ENCODE assay signal across 8 mouse cellular contexts in genomic region chr2:157423706-157424125, GRCm38 (mm10). TPM values are rescaled to one million over a fixed set of nuclear protein-coding genes. Genes with fewer than 3 reads are reported as not detected.
A peak's percentile ranks its signal among the peaks of the same experiment; 100 is the strongest.
DNase-seq lines count a peak whose midpoint lies in the region; ATAC-seq and TF ChIP-seq lines count a peak whose summit lies in the region.

No protein-coding gene starts in this region.

- ATAC-seq in forebrain, postnatal 0 days = peak; percentile 14; the same call in 1 of the 2 replicates
- no peak for ATAC-seq in liver, embryonic 16.5 days (ENCODE audit: low read depth)
- no peak for ATAC-seq in granulocyte monocyte progenitor cell, adult 5-6 weeks (replicated peaks; ENCODE audit: poor library complexity, severe bottlenecking)

- no peaks in the 10 kb centered on the region for H3K27me3 ChIP-seq in kidney, adult 2 months (replicated peaks; ENCODE audit: control insufficient read depth, insufficient read depth, low read length)
- no peaks in the 10 kb centered on the region for H3K27me3 ChIP-seq in forebrain, postnatal 0 days (ENCODE audit: insufficient read depth, low read length)
- H3K27me3 ChIP-seq in liver, embryonic 16.5 days (ENCODE audit: control insufficient read depth, insufficient read depth, low read depth, low read length) = peaks cover 17% of the 10 kb centered on the region

- peak overlapping the region; percentile 98 for H3K9ac ChIP-seq in forebrain, postnatal 0 days
- H3K9ac ChIP-seq in liver, embryonic 16.5 days (ENCODE audit: low read depth, low read length) = peak overlapping the region; percentile 62

- 8% methylated on average over 20 of the region's 21 CpGs for WGBS in kidney, adult 2 months
- WGBS in bone marrow, adult 2 months = 11% methylated on average over 20 of the region's 21 CpGs
- 6% methylated on average over 20 of the region's 21 CpGs for WGBS in forebrain, postnatal 0 days
- WGBS in liver, embryonic 16.5 days (ENCODE audit: insufficient replicate concordance) = 10% methylated on average over 21 of the region's 21 CpGs

- TF ChIP-seq POLR2A in kidney, adult 2 months (IDR thresholded peaks at IDR 0.05; ENCODE audit: low read depth, low read length) = no peak
- no peak for TF ChIP-seq POLR2A in bone marrow, adult 2 months (IDR thresholded peaks at IDR 0.05; ENCODE audit: borderline replicate concordance, control insufficient read depth, low read depth, low read length)

- no peak for DNase-seq in kidney, adult 2 months
- no peak for DNase-seq in kidney, postnatal 25 days
- peak; percentile 46 for DNase-seq in forebrain, postnatal 0 days
- DNase-seq in thymus, postnatal 0 days (ENCODE audit: low spot score) = no peak
- DNase-seq in thymus, postnatal 14 days = no peak

- H3K4me2 ChIP-seq in forebrain, postnatal 0 days (ENCODE audit: low read depth) = peak overlapping the region; percentile 90
- peak overlapping the region; percentile 64 for H3K4me2 ChIP-seq in liver, embryonic 16.5 days (ENCODE audit: low read depth, low read length)

- TF ChIP-seq CTCF in kidney, adult 2 months (conservative IDR thresholded peaks at IDR 0.05; ENCODE audit: insufficient read depth, insufficient read length, low read depth, low read length) = no peak
- no peak for TF ChIP-seq CTCF in bone marrow, adult 2 months (IDR thresholded peaks at IDR 0.05; ENCODE audit: control insufficient read depth, insufficient read depth, low read length)
- no peak for TF ChIP-seq CTCF in forebrain, postnatal 0 days (IDR thresholded peaks at IDR 0.05; ENCODE audit: low read depth)

- H3K9me3 ChIP-seq in forebrain, postnatal 0 days (ENCODE audit: low read length) = no peaks in the 10 kb centered on the region
- no peaks in the 10 kb centered on the region for H3K9me3 ChIP-seq in liver, embryonic 16.5 days (replicated peaks; ENCODE audit: control insufficient read depth, low read length)

- no peaks in the 10 kb centered on the region for H3K36me3 ChIP-seq in kidney, adult 2 months (ENCODE audit: control insufficient read depth, insufficient read depth, low read length)
- 0 out of 2 replicates have a peak, but pooled peaks cover 3% of the 10 kb centered on the region for H3K36me3 ChIP-seq in forebrain, postnatal 0 days (ENCODE audit: insufficient read depth)
- no peaks in the 10 kb centered on the region for H3K36me3 ChIP-seq in liver, embryonic 16.5 days (ENCODE audit: control insufficient read depth, insufficient read depth)

- peaks cover 30% of the 10 kb centered on the region for H3K4me1 ChIP-seq in kidney, adult 2 months (ENCODE audit: control insufficient read depth, insufficient read depth, low read length)
- peaks cover 2% of the 10 kb centered on the region for H3K4me1 ChIP-seq in bone marrow, adult 2 months (ENCODE audit: control insufficient read depth, insufficient read depth, low read length)
- peaks cover 17% of the 10 kb centered on the region for H3K4me1 ChIP-seq in forebrain, postnatal 0 days (ENCODE audit: insufficient read depth)
- peaks cover 4% of the 10 kb centered on the region for H3K4me1 ChIP-seq in liver, embryonic 16.5 days (ENCODE audit: control insufficient read depth, low read depth, low read length)

- peak overlapping the region; percentile 71 for H3K4me3 ChIP-seq in kidney, adult 2 months (ENCODE audit: insufficient read depth, low read depth, low read length)
- peak overlapping the region; percentile 35 for H3K4me3 ChIP-seq in bone marrow, adult 2 months (replicated peaks; ENCODE audit: control insufficient read depth, low read depth, low read length)
- H3K4me3 ChIP-seq in forebrain, postnatal 0 days (ENCODE audit: low read depth, low read length) = peak overlapping the region; percentile 94
- peak overlapping the region; percentile 63 for H3K4me3 ChIP-seq in liver, embryonic 16.5 days (ENCODE audit: low read depth, low read length)

- H3K27ac ChIP-seq in kidney, adult 2 months (ENCODE audit: insufficient read depth, low read depth, low read length) = peak overlapping the region; percentile 76
- no peak overlapping the region for H3K27ac ChIP-seq in bone marrow, adult 2 months (ENCODE audit: control insufficient read depth, insufficient read depth, low read depth, low read length, poor library complexity)
- peak overlapping the region; percentile 94 for H3K27ac ChIP-seq in forebrain, postnatal 0 days (ENCODE audit: low read depth, low read length)
- H3K27ac ChIP-seq in liver, embryonic 16.5 days (ENCODE audit: low read length) = peak overlapping the region; percentile 53; the same call in 1 of the 2 replicates

RNA-seq across cellular contexts. Expression of gene Src, which starts 5.5 kb away (rescaled TPM):
- polyA plus RNA-seq in kidney, adult 2 months (2012; rRNA removed) = 31.8 and 33.9 TPM in 2 replicates
- 13.7 and 15.4 TPM in 2 replicates for polyA plus RNA-seq in bone marrow, adult 2 months (2011; ENCODE audit: insufficient read depth, insufficient read length, low replicate concordance, missing spikeins)
- 96.0 and 124 TPM in 2 replicates for total RNA-seq in forebrain, postnatal 0 days (2014; rRNA removed)
- polyA plus RNA-seq in forebrain, postnatal 0 days (2015; fragmentation: Nextera tagmentation; extraction: Ambion mirVana) = 22.8 and 29.1 TPM in 2 replicates
- polyA plus RNA-seq in liver, embryonic 16.5 days (2015; fragmentation: Nextera tagmentation; extraction: Ambion mirVana) = 1.2 and 1.5 TPM in 2 replicates
- polyA plus RNA-seq in thymus, postnatal 0 days (2015; fragmentation: Nextera tagmentation; extraction: Ambion mirVana) = 5.3 and 5.9 TPM in 2 replicates
- total RNA-seq in granulocyte monocyte progenitor cell, adult 5-6 weeks (2014; fragmentation: Nextera tagmentation) = 0.49 and 0.90 TPM in 2 replicates
- total RNA-seq in granulocyte monocyte progenitor cell, adult 5-6 weeks (2017) = 0.22 TPM in 1 of 2 replicates, not detected in the other

RNA-seq across cellular contexts. Expression of gene Manbal, which starts 56.3 kb away (rescaled TPM):
- 70.0 and 75.9 TPM in 2 replicates for polyA plus RNA-seq in kidney, adult 2 months (2012; rRNA removed)
- 13.3 and 33.1 TPM in 2 replicates for polyA plus RNA-seq in bone marrow, adult 2 months (2011; ENCODE audit: insufficient read depth, insufficient read length, low replicate concordance, missing spikeins)
- 69.9 and 73.6 TPM in 2 replicates for total RNA-seq in forebrain, postnatal 0 days (2014; rRNA removed)
- 139 TPM in 2 replicates for polyA plus RNA-seq in forebrain, postnatal 0 days (2015; fragmentation: Nextera tagmentation; extraction: Ambion mirVana)
- 20.1 and 20.5 TPM in 2 replicates for polyA plus RNA-seq in liver, embryonic 16.5 days (2015; fragmentation: Nextera tagmentation; extraction: Ambion mirVana)
- polyA plus RNA-seq in thymus, postnatal 0 days (2015; fragmentation: Nextera tagmentation; extraction: Ambion mirVana) = 63.8 and 73.4 TPM in 2 replicates
- 21.7 and 29.6 TPM in 2 replicates for total RNA-seq in granulocyte monocyte progenitor cell, adult 5-6 weeks (2014; fragmentation: Nextera tagmentation)
- 6.9 and 7.1 TPM in 2 replicates for total RNA-seq in granulocyte monocyte progenitor cell, adult 5-6 weeks (2017)

Comparison
In these comparisons a context has a peak if more than half of its experiments do, and no peak if none do; other contexts are left out.
1. H3K4me3 ChIP-seq: peak in every context shown above with its lines; median percentile 94 in forebrain, postnatal 0 days; 71 in kidney, adult 2 months; 63 in liver, embryonic 16.5 days; 35 in bone marrow, adult 2 months.